Mouse (Mus musculus) intestine, embryonic 14.5 days (tissue): ENCODE measurements around the gene Olfr527. TPM values are rescaled to one million over a fixed set of nuclear protein-coding genes. Genes with fewer than 3 reads are reported as not detected.

ENCODE experiments used
- ATAC-seq: fragments of 200-750 bp; cut with Nextera tagmentation; replicated peaks from 2 replicates; pipeline ENCODE4 v1.8.0; 2017; ENCODE audit warnings: low read depth, moderate number of reproducible peaks, moderate TSS enrichment, moderate library complexity; ENCODE audit not compliant: low FRiP score, low TSS enrichment
- DNase-seq: peaks from one replicate; pipeline ENCODE4 v3.0.0-alpha.2; 2018; ENCODE audit warnings: low spot score
- H3K27ac ChIP-seq: fragments of 300-500 bp; sonication (generic); 2 replicates; pipeline ENCODE4 v1.5.1; 2014; ENCODE audit warnings: low read depth, mild to moderate bottlenecking, control low read depth
- H3K27me3 ChIP-seq: fragments of 300-500 bp; sonication (generic); replicated peaks from 2 replicates; pipeline ENCODE4 v1.6.1; 2014; ENCODE audit warnings: low read length, control low read depth; ENCODE audit not compliant: control insufficient read depth, insufficient read depth
- H3K36me3 ChIP-seq: fragments of 300-500 bp; sonication (generic); 2 replicates; pipeline ENCODE4 v1.6.1; 2014; ENCODE audit warnings: low read length, control low read depth; ENCODE audit not compliant: control insufficient read depth, insufficient read depth
- H3K4me1 ChIP-seq: fragments of 300-500 bp; sonication (generic); replicated peaks from 2 replicates; pipeline ENCODE4 v1.6.1; 2014; ENCODE audit warnings: low read length, control low read depth, mixed read lengths; ENCODE audit not compliant: control insufficient read depth, insufficient read depth
- H3K4me2 ChIP-seq: fragments of 300-500 bp; sonication (generic); 2 replicates; pipeline ENCODE4 v1.6.1; 2014; ENCODE audit warnings: low read length
- H3K4me3 ChIP-seq: fragments of 300-500 bp; sonication (generic); 2 replicates; pipeline ENCODE4 v1.5.1; 2014; ENCODE audit warnings: low read depth, low read length, control low read depth, mixed read lengths
- H3K9ac ChIP-seq: fragments of 300-500 bp; sonication (generic); 2 replicates; pipeline ENCODE4 v1.6.1; 2014; ENCODE audit warnings: mild to moderate bottlenecking, low read length
- H3K9me3 ChIP-seq: fragments of 300-500 bp; sonication (generic); 2 replicates; pipeline ENCODE4 v1.6.1; 2016; ENCODE audit warnings: low read length, control low read depth; ENCODE audit not compliant: control insufficient read depth
- WGBS: fragments of 180-500 bp; shearing (Covaris S2); extraction: QIAGEN DNeasy Blood & Tissue Kit; methylation state at CpG from one replicate; pipeline ENCODE4 v1.1.7; 2014; 5-methylcytosine and 5-hydroxymethylcytosine counted together
- polyA plus RNA-seq: library from polyadenylated mRNA; unstranded; fragments of >200 nt; fragmentation: Nextera tagmentation; extraction: Ambion mirVana; gene quantifications from 2 replicates; pipeline ENCODE4 v1.2.1, GENCODE M21; 2014

Gene Olfr527
- polyA plus RNA-seq, 1 experiment from 2014 or later: not detected

DNA sequence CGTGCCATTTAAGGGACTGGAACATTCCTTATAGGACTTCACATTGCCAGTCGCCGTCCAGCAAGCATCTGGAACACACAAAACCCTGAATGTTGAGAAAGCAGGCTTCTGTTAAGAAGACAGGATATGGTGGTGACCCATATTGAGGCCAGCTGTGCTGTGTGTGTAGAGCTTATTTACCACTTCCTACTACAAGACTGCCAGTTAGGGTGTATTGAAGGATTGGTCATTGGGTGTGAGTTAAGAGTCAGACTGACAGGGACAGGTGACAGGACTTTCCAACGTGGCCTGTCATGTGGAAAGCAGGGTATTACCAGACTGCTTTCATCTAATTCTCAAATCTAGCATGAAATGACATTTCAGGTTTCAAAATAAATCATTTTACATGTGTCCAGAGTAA lies 40.5 kb downstream of the Olfr527 start:
- Histone ChIP-seq H3K27ac (no peak overlapping the region), H3K4me1 (no peaks in the 10 kb centered on the region), H3K4me2 (no peak overlapping the region), H3K9me3 (no peaks in the 10 kb centered on the region), H3K9ac (no peak overlapping the region), H3K4me3 (no peak overlapping the region), H3K36me3 (no peaks in the 10 kb centered on the region), H3K27me3 (no peaks in the 10 kb centered on the region)
- DNase-seq (no peak), ATAC-seq (no peak)
- 81% methylated on average over 4 of the region's 4 CpGs for WGBS

- no peak for ATAC-seq
- Histone ChIP-seq H3K4me3 (no peak within 1 kb of the TSS), H3K27ac (no peak within 1 kb of the TSS), H3K9ac (no peak within 1 kb of the TSS), H3K27me3 (no peaks in the 10 kb centered on the region), H3K4me2 (no peak within 1 kb of the TSS), H3K36me3 (no peaks in the 10 kb centered on the region), H3K4me1 (no peaks in the 10 kb centered on the region), H3K9me3 (no peaks in the 10 kb centered on the region)
- DNase-seq: no peak
- 31% methylated on average over 1 of the region's 1 CpGs for WGBS
These were observed 42.4 kb downstream of the Olfr527 start, which contains the start of gene Olfr530 for GRCm38 (mm10) chr7:140376231-140376630. Olfr530 (minus strand) TSS chr7:140376331.

- ATAC-seq (no peak), DNase-seq (no peak)
- H3K27me3 ChIP-seq: no peaks in the 10 kb centered on the region
- no peak overlapping the region for H3K9ac ChIP-seq
- no peak overlapping the region for H3K27ac ChIP-seq
- no peaks in the 10 kb centered on the region for H3K9me3 ChIP-seq
- WGBS: 97% methylated on average over 2 of the region's 2 CpGs
- no peaks in the 10 kb centered on the region for H3K36me3 ChIP-seq
- H3K4me2 ChIP-seq: no peak overlapping the region
- H3K4me1 ChIP-seq: no peaks in the 10 kb centered on the region
- no peak overlapping the region for H3K4me3 ChIP-seq
These were observed 43.1 kb downstream of the Olfr527 start for GRCm38 (mm10) chr7:140376911-140377310.

Other genes starting within 250 kb of the Olfr527 start
- 119 and 202 TPM in 2 replicates for gene Prap1, start 240.6 kb upstream of the Olfr527 start, polyA plus RNA-seq
- gene Fuom, start 231.6 kb upstream of the Olfr527 start, polyA plus RNA-seq: 34.9 and 39.4 TPM in 2 replicates
- gene Paox, start 218.2 kb upstream of the Olfr527 start, polyA plus RNA-seq: 35.5 and 39.5 TPM in 2 replicates
- 177 and 183 TPM in 2 replicates for gene Echs1, start 217.5 kb upstream of the Olfr527 start, polyA plus RNA-seq
- gene Mtg1, start 196.5 kb upstream of the Olfr527 start, polyA plus RNA-seq: 30.8 and 31.6 TPM in 2 replicates
- gene Sprn, start 179.1 kb upstream of the Olfr527 start, polyA plus RNA-seq: 0.72 and 0.77 TPM in 2 replicates
- gene Olfr522, start 169.3 kb upstream of the Olfr527 start, polyA plus RNA-seq: not detected in 2 replicates
- not detected in 2 replicates for gene Olfr523, start 160.8 kb upstream of the Olfr527 start, polyA plus RNA-seq
- not detected in 2 replicates for gene Olfr524, start 128.1 kb upstream of the Olfr527 start, polyA plus RNA-seq
- 0.07 TPM in 1 of 2 replicates, not detected in the other for gene Cd163l1, start 115.8 kb upstream of the Olfr527 start, polyA plus RNA-seq
- not detected in 2 replicates for gene 5830411N06Rik, start 86.7 kb upstream of the Olfr527 start, polyA plus RNA-seq
- not detected in 2 replicates for gene Olfr525, start 13.2 kb upstream of the Olfr527 start, polyA plus RNA-seq
- gene Olfr60, start 27.7 kb downstream of the Olfr527 start, polyA plus RNA-seq: not detected in 2 replicates
- gene Olfr530, start 42.3 kb downstream of the Olfr527 start, polyA plus RNA-seq: not detected in 2 replicates
- not detected in 2 replicates for gene Olfr531, start 68.9 kb downstream of the Olfr527 start, polyA plus RNA-seq
- not detected in 2 replicates for gene Olfr532, start 87.6 kb downstream of the Olfr527 start, polyA plus RNA-seq
- not detected in 2 replicates for gene Olfr533, start 129.4 kb downstream of the Olfr527 start, polyA plus RNA-seq
- not detected in 2 replicates for gene Olfr535, start 150.2 kb downstream of the Olfr527 start, polyA plus RNA-seq
- not detected in 2 replicates for gene Olfr536, start 173.4 kb downstream of the Olfr527 start, polyA plus RNA-seq
- not detected in 2 replicates for gene Olfr538, start 233.9 kb downstream of the Olfr527 start, polyA plus RNA-seq